Mouse (Mus musculus) embryonic fibroblast, embryonic 13.5 days (primary cell): ENCODE data around the gene Unc119. TPM values are rescaled to one million over a fixed set of nuclear protein-coding genes. Genes with fewer than 3 reads are reported as not detected.
A peak's percentile ranks its signal among the peaks of the same experiment; 100 is the strongest.

ENCODE experiments used
- H3K27ac ChIP-seq: 2 replicates; pipeline ENCODE4 v1.5.1; 2012; ENCODE audit warnings: low read length, control low read depth, inconsistent platforms; ENCODE audit not compliant: insufficient read depth
- H3K4me1 ChIP-seq: 2 replicates; pipeline ENCODE4 v1.6.1; 2011; ENCODE audit warnings: low read length; ENCODE audit not compliant: control insufficient read depth, insufficient read depth
- H3K4me3 ChIP-seq: 2 replicates; pipeline ENCODE4 v1.5.1; 2011; ENCODE audit warnings: mild to moderate bottlenecking, control low read depth, low read length; ENCODE audit not compliant: insufficient read depth
- CTCF ChIP-seq: IDR thresholded peaks from 2 replicates; pipeline ENCODE4 v1.5.1; 2011; ENCODE audit warnings: mild to moderate bottlenecking, control low read depth, low read length, moderate library complexity, borderline replicate concordance; ENCODE audit not compliant: insufficient read depth
- POLR2A ChIP-seq: IDR thresholded peaks from 2 replicates; pipeline ENCODE4 v1.6.1; 2011; ENCODE audit warnings: low read depth, mild to moderate bottlenecking, control low read depth, low read length, moderate library complexity
- polyA plus RNA-seq: library from polyadenylated mRNA; stranded (reverse); fragments of >200 nt; gene quantifications from 2 replicates; pipeline ENCODE4 v1.2.4, GENCODE M21; 2011; ENCODE audit warnings: low read depth; ENCODE audit not compliant: missing spikeins, insufficient read length

Unc119 gene
- polyA plus RNA-seq, 1 experiment: 19.2 TPM

- H3K27ac ChIP-seq: no peak overlapping the region
- TF ChIP-seq CTCF (no peak), POLR2A (no peak)
- H3K4me1 ChIP-seq: 0 out of 2 replicates have a peak, but pooled peaks cover 12% of the 10 kb centered on the region
- H3K4me3 ChIP-seq: no peak overlapping the region
These were observed 24.4 kb downstream of the Unc119 start for GRCm38 (mm10) chr11:78367456-78368225.

GRCm38 (mm10) chr11:78370389-78370788, 27.1 kb downstream of the Unc119 start:
- Histone ChIP-seq H3K4me1 (0 out of 2 replicates have a peak, but pooled peaks cover 6% of the 10 kb centered on the region), H3K27ac (peak overlapping the region; percentile 91), H3K4me3 (no peak overlapping the region)
- TF ChIP-seq POLR2A: no peak
- no peak for TF ChIP-seq CTCF

DNA sequence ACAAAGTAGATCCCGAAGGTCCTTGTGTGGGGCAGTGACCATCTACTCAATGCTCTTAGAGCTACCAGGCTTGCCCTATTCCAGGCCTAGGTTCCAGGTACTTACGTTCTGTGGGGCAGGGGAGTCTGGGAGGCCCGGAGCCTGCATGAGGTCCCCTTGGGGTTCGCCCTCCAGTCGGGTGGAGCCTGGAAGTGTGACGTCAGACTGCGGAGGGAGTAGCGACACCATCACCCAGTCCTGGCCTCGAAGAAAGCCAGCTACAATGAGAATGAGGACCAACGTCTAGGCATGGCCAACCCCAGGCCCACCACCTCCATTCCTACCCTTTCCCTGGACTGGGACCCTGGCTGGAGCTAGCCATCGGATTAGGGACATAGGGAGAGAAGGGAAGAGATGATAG, 28.4 kb downstream of the Unc119 start:
- TF ChIP-seq CTCF (no peak), POLR2A (no peak)

DNA sequence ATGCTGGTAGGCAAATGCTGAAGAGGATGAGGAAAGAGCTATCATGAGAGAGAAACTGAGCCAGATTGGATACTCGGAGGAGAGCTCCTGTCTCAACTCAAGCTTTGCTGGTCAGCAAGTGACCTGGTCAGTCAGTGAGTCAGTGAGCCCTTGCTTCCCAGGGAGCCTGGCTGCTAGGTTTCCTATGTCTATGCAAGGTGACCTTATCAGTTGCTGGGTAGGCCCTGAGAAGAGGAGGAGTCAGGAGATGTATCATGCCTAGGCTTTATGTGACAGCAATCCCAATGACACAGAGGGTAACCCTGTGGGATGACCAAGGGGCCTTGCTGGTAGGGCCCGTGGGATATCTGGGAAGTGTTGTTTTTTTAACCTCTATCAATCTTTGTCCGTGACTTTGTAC, 28.9 kb downstream of the Unc119 start:
- H3K27ac ChIP-seq: no peak overlapping the region
- no peak overlapping the region for H3K4me3 ChIP-seq
- TF ChIP-seq POLR2A (no peak), CTCF (no peak)
- H3K4me1 ChIP-seq: 0 out of 2 replicates have a peak, but pooled peaks cover 6% of the 10 kb centered on the region

More for the DNA sequence above, 28.4 kb downstream of the Unc119 start:
- H3K4me3 ChIP-seq: no peak overlapping the region
- H3K27ac ChIP-seq: no peak overlapping the region
- H3K4me1 ChIP-seq: 0 out of 2 replicates have a peak, but pooled peaks cover 6% of the 10 kb centered on the region

DNA sequence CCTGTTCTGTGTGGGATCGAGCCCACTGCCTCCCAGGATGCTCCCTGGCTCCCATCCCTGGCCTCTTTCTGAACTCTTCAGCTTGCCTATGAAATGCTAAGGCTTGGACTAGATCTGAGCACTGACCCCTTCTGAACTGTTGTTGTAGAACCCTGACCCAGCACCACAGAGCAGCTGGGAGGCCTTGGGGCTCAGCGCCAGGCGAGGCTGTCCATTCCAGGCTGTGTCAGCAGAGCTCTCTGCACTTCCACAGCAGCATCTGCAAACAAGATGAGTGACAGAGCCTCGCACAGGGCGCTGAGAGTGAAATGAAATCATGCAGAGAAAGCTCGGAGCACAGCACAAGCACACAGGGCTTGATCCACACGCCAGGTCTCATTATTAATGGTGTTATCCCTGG, 29.3 kb downstream of the Unc119 start:
- Histone ChIP-seq H3K4me1 (0 out of 2 replicates have a peak, but pooled peaks cover 6% of the 10 kb centered on the region), H3K4me3 (no peak overlapping the region), H3K27ac (no peak overlapping the region)
- TF ChIP-seq POLR2A (no peak), CTCF (no peak)

GRCm38 (mm10) chr11:78374147-78374546, 30.9 kb downstream of the Unc119 start:
- Histone ChIP-seq H3K4me1 (0 out of 2 replicates have a peak, but pooled peaks cover 6% of the 10 kb centered on the region), H3K27ac (no peak overlapping the region), H3K4me3 (no peak overlapping the region)
- TF ChIP-seq POLR2A (no peak), CTCF (no peak)

GRCm38 (mm10) chr11:78377549-78378159, 34.4 kb downstream of the Unc119 start:
- H3K4me3 ChIP-seq: no peak overlapping the region
- H3K4me1 ChIP-seq: peaks cover 6% of the 10 kb centered on the region
- no peak overlapping the region for H3K27ac ChIP-seq
- TF ChIP-seq POLR2A (no peak), CTCF (no peak)

DNA sequence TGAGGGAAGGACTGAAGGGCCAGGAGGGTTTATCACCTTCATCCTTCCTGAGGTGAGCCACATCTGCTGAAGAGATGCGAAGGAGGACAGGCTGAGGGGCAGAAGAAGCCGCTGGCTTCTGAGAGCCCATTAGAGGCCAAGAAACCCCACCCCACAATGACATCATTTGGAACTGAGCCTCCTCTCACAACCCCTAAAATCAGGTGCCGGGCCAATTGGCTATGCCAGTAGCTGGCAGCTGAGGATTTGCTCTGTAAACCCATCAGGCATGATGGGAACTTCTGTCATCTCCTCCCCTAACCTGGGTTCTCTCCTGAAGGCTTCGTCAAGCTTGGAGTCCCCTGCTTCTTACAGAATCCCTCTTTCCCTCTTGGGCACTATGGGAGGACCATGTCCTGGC, 37.1 kb downstream of the Unc119 start:
- no peak overlapping the region for H3K27ac ChIP-seq
- no peak for TF ChIP-seq POLR2A
- TF ChIP-seq CTCF: no peak
- no peak overlapping the region for H3K4me3 ChIP-seq
- H3K4me1 ChIP-seq: peaks cover 14% of the 10 kb centered on the region

DNA sequence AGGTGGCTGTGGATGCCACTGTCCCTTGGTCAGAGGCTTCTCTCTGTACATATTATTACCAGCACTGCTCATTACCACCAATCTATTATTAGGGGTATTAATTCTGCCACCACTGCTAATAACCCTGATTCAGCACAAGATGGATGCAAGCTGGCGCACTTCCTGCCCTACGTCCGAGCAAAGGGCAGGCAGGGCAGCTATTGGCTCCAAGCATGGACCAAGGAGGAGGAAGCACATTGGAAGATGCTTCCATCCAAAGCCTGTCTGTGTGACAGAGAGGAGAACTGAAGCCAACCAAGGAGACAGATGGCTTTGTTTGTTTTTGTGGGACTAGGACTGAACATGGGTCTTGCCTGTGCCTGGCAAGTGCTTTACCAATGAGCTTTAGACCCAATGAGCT, 37.7 kb downstream of the Unc119 start:
- Histone ChIP-seq H3K27ac (no peak overlapping the region), H3K4me1 (peaks cover 14% of the 10 kb centered on the region), H3K4me3 (no peak overlapping the region)
- TF ChIP-seq POLR2A: no peak
- TF ChIP-seq CTCF: no peak

- Histone ChIP-seq H3K4me1 (peaks cover 14% of the 10 kb centered on the region), H3K27ac (peak overlapping the region; percentile 22; the same call in 1 of the 2 replicates), H3K4me3 (no peak overlapping the region)
- TF ChIP-seq CTCF (no peak), POLR2A (no peak)
These were observed 39.0 kb downstream of the Unc119 start for GRCm38 (mm10) chr11:78382286-78382685.
